Mouse (Mus musculus) ES-E14 (cell line): ENCODE results near the gene Spata31d1b.

Source experiments
- HCFC1 ChIP-seq: IDR thresholded peaks from 2 replicates; pipeline ENCODE4 v1.6.1; 2012; ENCODE audit warnings: low read length, inconsistent platforms, borderline replicate concordance; ENCODE audit not compliant: insufficient read depth
- ZC3H11A ChIP-seq: IDR thresholded peaks from 2 replicates; pipeline ENCODE4 v1.6.1; 2012; ENCODE audit warnings: low read depth, mild to moderate bottlenecking, inconsistent platforms, low read length, borderline replicate concordance
- ZNF384 ChIP-seq: IDR thresholded peaks from 2 replicates; pipeline ENCODE4 v1.6.1; 2012; ENCODE audit warnings: low read depth, low read length, inconsistent platforms

GRCm38 (mm10) chr13:59667763-59668162 is 44.3 kb upstream of the Spata31d1b start:
- TF ChIP-seq ZNF384 = no peak
- no peak for TF ChIP-seq HCFC1
- TF ChIP-seq ZC3H11A = no peak
